Mouse (Mus musculus) CD4-positive, CD25-positive, alpha-beta regulatory T cell (primary cell): ENCODE measurements around the gene H2-M10.6. TPM values are rescaled to one million over a fixed set of nuclear protein-coding genes. Genes with fewer than 3 reads are reported as not detected.

Source experiments
- polyA plus RNA-seq: library from polyadenylated mRNA; unstranded; fragments of 100-300 nt; shearing (Covaris generic); gene quantifications from one replicate; pipeline ENCODE4 v1.2.1, GENCODE M21; 2017

H2-M10.6 gene
- polyA plus RNA-seq = not detected

DNA sequence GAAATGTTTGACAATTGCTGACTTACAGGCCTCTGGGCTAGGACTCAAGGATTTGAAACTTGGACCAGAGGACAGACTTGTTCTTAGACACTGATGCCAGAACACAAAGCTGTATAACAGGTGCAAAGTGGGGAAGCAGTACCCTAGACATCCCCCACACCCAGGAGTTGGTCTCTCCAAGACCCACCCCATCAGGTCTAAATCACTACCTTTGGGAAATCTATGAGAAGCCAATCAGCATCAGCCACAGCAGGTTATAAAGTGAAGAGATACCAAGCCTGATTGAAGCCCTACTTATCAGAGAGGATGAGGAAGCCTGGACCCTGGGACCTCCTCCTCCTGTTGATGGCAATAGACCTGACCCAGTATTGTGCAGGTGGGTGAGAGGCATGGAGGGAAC, at the start of gene H2-M10.6:
Gene H2-M10.6 (plus strand): TSS at position 301 of the 400 bp plus-strand sequence.

DNA sequence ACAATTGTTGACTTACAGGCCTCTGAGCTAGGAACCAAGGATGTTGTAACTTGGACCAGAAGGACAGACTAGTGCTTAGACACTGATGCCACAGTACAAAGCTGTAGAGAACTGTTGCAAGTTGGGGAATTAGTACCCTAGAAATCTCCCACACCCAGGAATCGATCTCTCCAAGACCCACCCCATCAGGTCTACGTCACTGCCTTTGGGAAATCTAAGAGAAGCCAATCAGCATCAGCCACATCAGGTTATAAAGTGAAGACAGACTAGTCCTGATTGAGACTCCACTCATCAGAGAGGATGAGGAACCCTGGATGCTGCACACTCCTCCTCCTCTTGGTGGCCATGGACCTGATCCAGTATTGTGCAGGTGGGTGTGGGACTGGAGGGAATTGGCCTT, 39.4 kb upstream of the H2-M10.6 start, which contains the start of gene H2-M10.5:
Gene H2-M10.5 (plus strand): TSS at position 301 of the 400 bp plus-strand sequence.

DNA sequence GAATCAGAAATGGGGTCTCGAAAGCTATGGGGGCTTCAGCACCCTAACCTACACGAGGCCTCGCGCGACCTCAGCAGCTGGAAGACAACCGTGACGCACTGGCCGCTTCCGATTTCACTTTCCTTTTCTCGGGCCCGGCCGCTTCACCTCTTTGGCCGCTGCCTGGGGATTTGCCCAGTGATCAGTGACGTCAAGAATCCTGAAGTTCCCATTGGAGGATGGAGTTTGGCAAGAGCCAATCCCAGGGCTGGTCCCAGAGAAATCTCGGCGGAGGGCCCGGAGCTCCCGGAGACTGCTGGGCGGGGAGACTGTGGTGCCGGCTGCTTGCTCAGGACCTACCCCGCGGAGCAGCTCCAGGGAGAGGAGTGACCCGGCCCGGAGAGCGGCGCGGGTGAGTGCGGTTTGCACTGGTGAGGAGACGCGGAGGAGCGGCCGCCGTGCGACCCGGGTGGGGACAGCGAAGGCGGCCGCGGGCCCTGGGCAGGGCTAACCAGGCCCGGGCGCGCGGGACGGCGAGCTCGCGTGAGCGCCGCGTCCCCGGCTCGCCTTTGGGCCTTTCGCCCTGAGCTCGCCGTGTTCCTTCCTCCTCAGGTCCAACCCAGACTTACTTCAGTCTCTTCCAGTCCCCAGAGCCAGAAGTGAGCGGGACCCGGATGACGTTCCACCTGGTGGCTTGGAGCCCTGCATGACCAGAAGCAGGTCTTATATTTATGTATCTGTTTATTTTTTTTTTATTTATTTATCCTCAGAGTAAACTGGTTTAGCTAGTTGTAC, 25.1 kb downstream of the H2-M10.6 start, which contains the start of gene Trim26:
Gene Trim26 (plus strand): TSS at position 261 of the 774 bp plus-strand sequence.

Other genes with a start within 250 kb of the H2-M10.6 start
- gene H2-M9, start 169.5 kb upstream of the H2-M10.6 start, polyA plus RNA-seq = not detected
- not detected for gene H2-M1, start 140.0 kb upstream of the H2-M10.6 start, polyA plus RNA-seq
- gene H2-M10.5, start 39.3 kb upstream of the H2-M10.6 start, polyA plus RNA-seq = not detected
- gene Trim26, start 25.0 kb downstream of the H2-M10.6 start, polyA plus RNA-seq = 133 TPM
- gene Trim15, start 55.0 kb downstream of the H2-M10.6 start, polyA plus RNA-seq = 0.43 TPM
- 0.07 TPM for gene Trim10, start 57.4 kb downstream of the H2-M10.6 start, polyA plus RNA-seq
- not detected for gene Trim40, start 78.0 kb downstream of the H2-M10.6 start, polyA plus RNA-seq
- gene Trim31, start 85.9 kb downstream of the H2-M10.6 start, polyA plus RNA-seq = not detected
- gene Rnf39, start 130.7 kb downstream of the H2-M10.6 start, polyA plus RNA-seq = 0.17 TPM
- 126 TPM for gene Ppp1r11, start 139.6 kb downstream of the H2-M10.6 start, polyA plus RNA-seq
- gene Znrd1, start 146.4 kb downstream of the H2-M10.6 start, polyA plus RNA-seq = 85.3 TPM
- gene Znrd1as, start 146.4 kb downstream of the H2-M10.6 start, polyA plus RNA-seq = 6.6 TPM
- gene 2410137M14Rik, start 169.1 kb downstream of the H2-M10.6 start, polyA plus RNA-seq = not detected
- gene H2-M5, start 177.4 kb downstream of the H2-M10.6 start, polyA plus RNA-seq = not detected
- gene Zfp57, start 189.0 kb downstream of the H2-M10.6 start, polyA plus RNA-seq = not detected
- gene Mog, start 211.2 kb downstream of the H2-M10.6 start, polyA plus RNA-seq = not detected
- gene Gabbr1, start 233.8 kb downstream of the H2-M10.6 start, polyA plus RNA-seq = 12.6 TPM